Mouse (Mus musculus): ENCODE results near the gene Midn. TPM values are rescaled to one million over a fixed set of nuclear protein-coding genes. Genes with fewer than 3 reads are reported as not detected.

Gene Midn
- total RNA-seq, 2 experiments from 2014 or later: 99.9 to 117 TPM

Other genes starting within 250 kb of the Midn start
- 10 to 100 TPM; 53.0 to 53.2 TPM for gene Med16, start 239.3 kb upstream of the Midn start, total RNA-seq (2021)
- not detected for gene Gm26602, start 237.4 kb upstream of the Midn start, total RNA-seq (2021)
- gene Kiss1r, start 231.3 kb upstream of the Midn start, total RNA-seq (2021): under 1 TPM; 0.17 to 0.38 TPM
- 10 to 100 TPM; 81.0 to 88.1 TPM for gene R3hdm4, start 227.1 kb upstream of the Midn start, total RNA-seq (2021)
- gene Arid3a, start 221.2 kb upstream of the Midn start, total RNA-seq (2021): 1 to 10 TPM; 1.9 to 2.6 TPM
- gene Wdr18, start 188.1 kb upstream of the Midn start, total RNA-seq (2021): 10 to 100 TPM; 25.6 to 28.8 TPM
- gene Grin3b, start 177.6 kb upstream of the Midn start, total RNA-seq (2021): under 1 TPM; 0.27 to 0.28 TPM
- 100 to 1,000 TPM; 107 to 120 TPM for gene Tmem259, start 163.9 kb upstream of the Midn start, total RNA-seq (2021)
- gene Cnn2, start 159.7 kb upstream of the Midn start, total RNA-seq (2021): 10 to 100 TPM; 29.9 to 30.6 TPM
- 1 to 10 TPM; 7.7 to 7.9 TPM for gene Abca7, start 151.8 kb upstream of the Midn start, total RNA-seq (2021)
- gene Arhgap45, start 131.6 kb upstream of the Midn start, total RNA-seq (2021): 1 to 10 TPM; 4.1 to 5.9 TPM
- 10 to 100 TPM; 88.5 to 96.4 TPM for gene Polr2e, start 108.5 kb upstream of the Midn start, total RNA-seq (2021)
- gene Gpx4, start 101.1 kb upstream of the Midn start, total RNA-seq (2021): 100 to 1,000 TPM; 863 to 871 TPM
- 10 to 100 TPM; 11.2 to 12.2 TPM for gene Sbno2, start 42.7 kb upstream of the Midn start, total RNA-seq (2021)
- 100 to 1,000 TPM; 137 to 165 TPM for gene Stk11, start 32.5 kb upstream of the Midn start, total RNA-seq (2021)
- 1,000 to 10,000 TPM; 1,105 to 1,168 TPM for gene Atp5d, start 9.6 kb upstream of the Midn start, total RNA-seq (2021)
- gene Cbarp, start 7.4 kb upstream of the Midn start, total RNA-seq (2021): 1 to 10 TPM; 2.0 to 4.7 TPM
- gene Cirbp, start 17.7 kb downstream of the Midn start, total RNA-seq (2021): 10 to 100 TPM; 48.2 to 67.0 TPM
- gene 1600002K03Rik, start 24.7 kb downstream of the Midn start, total RNA-seq (2021): 1 to 10 TPM; 4.4 to 4.6 TPM
- gene Efna2, start 31.2 kb downstream of the Midn start, total RNA-seq (2021): 1 to 10 TPM in 1 of 2 experiments, under 1 TPM in 1; 0.75 to 1.1 TPM
- gene Mum1, start 78.2 kb downstream of the Midn start, total RNA-seq (2021): 10 to 100 TPM; 13.1 to 15.3 TPM
- 100 to 1,000 TPM; 962 to 997 TPM for gene Ndufs7, start 100.8 kb downstream of the Midn start, total RNA-seq (2021)
- gene Gamt, start 112.7 kb downstream of the Midn start, total RNA-seq (2021): 10 to 100 TPM in 1 of 2 experiments, 1 to 10 TPM in 1; 8.9 to 12.0 TPM
- gene Dazap1, start 113.2 kb downstream of the Midn start, total RNA-seq (2021): 10 to 100 TPM; 57.7 to 58.5 TPM
- gene Rps15, start 144.2 kb downstream of the Midn start, total RNA-seq (2021): 100 to 1,000 TPM; 748 to 777 TPM
- gene Apc2, start 147.7 kb downstream of the Midn start, total RNA-seq (2021): 1 to 10 TPM; 2.1 to 3.7 TPM
- gene 2310011J03Rik, start 172.3 kb downstream of the Midn start, total RNA-seq (2021): 10 to 100 TPM; 13.8 to 15.1 TPM
- gene Pcsk4, start 181.2 kb downstream of the Midn start, total RNA-seq (2021): 1 to 10 TPM; 2.2 to 2.9 TPM
- gene Reep6, start 181.7 kb downstream of the Midn start, total RNA-seq (2021): 1 to 10 TPM; 2.7 TPM
- gene Adamtsl5, start 200.1 kb downstream of the Midn start, total RNA-seq (2021): 10 to 100 TPM; 75.9 to 83.8 TPM
- under 1 TPM; 0.49 to 0.64 TPM for gene Plk5, start 208.2 kb downstream of the Midn start, total RNA-seq (2021)
- 1 to 10 TPM; 8.1 to 8.6 TPM for gene Mex3d, start 239.4 kb downstream of the Midn start, total RNA-seq (2021)

Measured in heart, postnatal 36 days (tissue).